Mouse (Mus musculus) forebrain, postnatal 0 days (tissue): Measurements from ENCODE around the gene Elovl1. TPM values are rescaled to one million over a fixed set of nuclear protein-coding genes. Genes with fewer than 3 reads are reported as not detected.

Experiments used
- ATAC-seq: fragments of 200-750 bp; cut with Nextera tagmentation; 2 replicates; pipeline ENCODE4 v1.8.0; 2017; ENCODE audit warnings: mild to moderate bottlenecking, moderate library complexity
- DNase-seq: peaks from one replicate; pipeline ENCODE4 v3.0.0-alpha.2; 2015
- H3K27ac ChIP-seq: fragments of 300-500 bp; sonication (generic); 2 replicates; pipeline ENCODE4 v1.5.1; 2014; ENCODE audit warnings: low read depth, mild to moderate bottlenecking, antibody characterized with exemption, low read length, moderate library complexity, mixed read lengths
- H3K27me3 ChIP-seq: fragments of 300-500 bp; sonication (generic); 2 replicates; pipeline ENCODE4 v1.6.1; 2014; ENCODE audit warnings: mild to moderate bottlenecking, low read length, mixed read lengths; ENCODE audit not compliant: insufficient read depth
- H3K36me3 ChIP-seq: fragments of 300-500 bp; sonication (generic); 2 replicates; pipeline ENCODE4 v1.6.1; 2014; ENCODE audit warnings: mild to moderate bottlenecking, moderate library complexity; ENCODE audit not compliant: insufficient read depth
- H3K4me1 ChIP-seq: fragments of 300-500 bp; sonication (generic); 2 replicates; pipeline ENCODE4 v1.6.1; 2014; ENCODE audit warnings: antibody characterized with exemption; ENCODE audit not compliant: insufficient read depth
- H3K4me2 ChIP-seq: fragments of 300-500 bp; sonication (generic); 2 replicates; pipeline ENCODE4 v1.6.1; 2014; ENCODE audit warnings: low read depth, mild to moderate bottlenecking, moderate library complexity
- H3K4me3 ChIP-seq: fragments of 300-500 bp; sonication (generic); 2 replicates; pipeline ENCODE4 v1.5.1; 2014; ENCODE audit warnings: low read depth, low read length, mixed read lengths
- H3K9ac ChIP-seq: fragments of 300-500 bp; sonication (generic); 2 replicates; pipeline ENCODE4 v1.6.1; 2014; ENCODE audit warnings: mild to moderate bottlenecking
- H3K9me3 ChIP-seq: fragments of 300-500 bp; sonication (generic); 2 replicates; pipeline ENCODE4 v1.6.1; 2016; ENCODE audit warnings: low read length
- CTCF ChIP-seq: sonication (generic); IDR thresholded peaks from 2 replicates; pipeline ENCODE4 v1.5.1; 2016; ENCODE audit warnings: antibody characterized with exemption, control low read depth, low read depth
- whole genome bisulfite sequencing: fragments of 180-500 bp; shearing (Covaris S2); extraction: QIAGEN DNeasy Blood & Tissue Kit; methylation state at CpG from one replicate; pipeline ENCODE4 v1.1.7; 2014; 5-methylcytosine and 5-hydroxymethylcytosine counted together
- polyA plus RNA-seq: library from polyadenylated mRNA; unstranded; fragments of >200 nt; fragmentation: Nextera tagmentation; extraction: Ambion mirVana; gene quantifications from 2 replicates; pipeline ENCODE4 v1.2.1, GENCODE M21; 2015
- total RNA-seq: library from RNA; depleted of rRNA; stranded (reverse); fragments of >200 nt; gene quantifications from 2 replicates; pipeline ENCODE4 v1.2.3, GENCODE M21; 2014; rRNA removed

Gene Elovl1
- 10.2 and 13.9 TPM in 2 replicates for total RNA-seq
- polyA plus RNA-seq: 22.2 and 22.3 TPM in 2 replicates

- H3K27ac ChIP-seq: peak within 1 kb of the TSS; percentile 31
- H3K4me2 ChIP-seq: peak within 1 kb of the TSS; percentile 88
- peak; percentile 63 for TF ChIP-seq CTCF
- no peaks in the 10 kb centered on the region for H3K27me3 ChIP-seq
- WGBS: 4% methylated on average over 22 of the region's 31 CpGs
- H3K4me1 ChIP-seq: peaks cover 18% of the 10 kb centered on the region
- no peaks in the 10 kb centered on the region for H3K9me3 ChIP-seq
- peak; percentile 73 for DNase-seq
- H3K4me3 ChIP-seq: peak within 1 kb of the TSS; percentile 46
- peak; percentile 85 for ATAC-seq
- H3K9ac ChIP-seq: peak within 1 kb of the TSS; percentile 58
- H3K36me3 ChIP-seq: peaks cover 9% of the 10 kb centered on the region
These were observed at the start of gene Elovl1 for GRCm38 (mm10) chr4:118427768-118428451. Gene Elovl1 (plus strand): TSS chr4:118428093.

DNA sequence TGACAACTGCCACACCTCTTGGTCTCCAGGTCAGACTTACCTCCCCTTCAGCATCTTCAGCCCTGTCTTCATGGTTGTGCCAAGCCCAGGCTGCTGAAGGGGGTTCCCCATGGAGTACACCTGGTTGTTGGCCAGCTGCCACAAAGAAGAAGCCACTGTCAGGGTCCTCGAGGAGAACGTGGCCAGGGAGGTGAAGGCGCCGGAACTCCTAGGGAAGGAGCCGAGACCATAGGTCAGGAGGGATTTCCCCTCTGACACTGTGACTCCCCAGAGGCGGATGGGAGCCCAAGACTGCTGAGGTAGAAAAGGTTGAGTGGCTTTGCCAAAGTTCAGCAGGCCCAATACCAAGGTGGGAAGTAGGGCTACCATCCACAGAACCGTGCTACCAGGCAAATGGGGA is 44.6 kb upstream of the Elovl1 start:
- no peaks in the 10 kb centered on the region for H3K4me1 ChIP-seq
- no peak for TF ChIP-seq CTCF
- ATAC-seq (no peak), DNase-seq (no peak)
- H3K36me3 ChIP-seq: peaks cover 99% of the 10 kb centered on the region
- H3K27ac ChIP-seq: no peak overlapping the region
- 93% methylated on average over 7 of the region's 7 CpGs for WGBS
- H3K9me3 ChIP-seq: no peaks in the 10 kb centered on the region
- no peak overlapping the region for H3K4me2 ChIP-seq
- H3K9ac ChIP-seq: no peak overlapping the region
- H3K4me3 ChIP-seq: no peak overlapping the region
- no peaks in the 10 kb centered on the region for H3K27me3 ChIP-seq

- no peak overlapping the region for H3K27ac ChIP-seq
- H3K36me3 ChIP-seq: peaks cover 99% of the 10 kb centered on the region
- 92% methylated on average over 8 of the region's 8 CpGs for WGBS
- DNase-seq (no peak), ATAC-seq (no peak)
- no peaks in the 10 kb centered on the region for H3K27me3 ChIP-seq
- H3K9ac ChIP-seq: no peak overlapping the region
- TF ChIP-seq CTCF: no peak
- H3K4me1 ChIP-seq: no peaks in the 10 kb centered on the region
- H3K9me3 ChIP-seq: no peaks in the 10 kb centered on the region
- no peak overlapping the region for H3K4me3 ChIP-seq
- no peak overlapping the region for H3K4me2 ChIP-seq
These were observed 40.6 kb upstream of the Elovl1 start for GRCm38 (mm10) chr4:118387316-118387715.

DNA sequence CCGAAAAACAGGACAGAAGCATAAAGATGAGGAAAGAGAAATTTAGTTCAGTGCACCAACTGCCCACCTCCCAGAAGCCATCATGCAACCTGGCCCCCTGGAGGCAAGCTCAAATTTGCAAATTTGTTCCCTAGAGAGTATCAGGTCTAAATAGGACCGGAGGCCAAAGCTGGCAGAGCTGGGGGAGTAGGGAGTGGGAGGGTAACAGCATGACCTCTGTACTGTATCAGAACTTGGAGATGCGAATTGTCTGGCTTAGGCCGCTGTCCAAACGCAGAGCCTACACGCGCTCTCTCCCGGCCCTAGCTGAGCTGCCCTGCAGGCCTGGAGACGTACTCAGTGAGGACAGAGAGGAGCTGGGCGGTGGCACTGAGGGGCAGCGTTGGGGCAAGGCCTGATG is 37.7 kb upstream of the Elovl1 start:
- ATAC-seq: no peak
- no peaks in the 10 kb centered on the region for H3K9me3 ChIP-seq
- H3K27ac ChIP-seq: no peak overlapping the region
- no peak overlapping the region for H3K4me3 ChIP-seq
- H3K9ac ChIP-seq: no peak overlapping the region
- peaks cover 98% of the 10 kb centered on the region for H3K36me3 ChIP-seq
- no peak for DNase-seq
- H3K4me2 ChIP-seq: no peak overlapping the region
- H3K4me1 ChIP-seq: no peaks in the 10 kb centered on the region
- H3K27me3 ChIP-seq: no peaks in the 10 kb centered on the region
- WGBS: 95% methylated on average over 11 of the region's 11 CpGs
- no peak for TF ChIP-seq CTCF

DNA sequence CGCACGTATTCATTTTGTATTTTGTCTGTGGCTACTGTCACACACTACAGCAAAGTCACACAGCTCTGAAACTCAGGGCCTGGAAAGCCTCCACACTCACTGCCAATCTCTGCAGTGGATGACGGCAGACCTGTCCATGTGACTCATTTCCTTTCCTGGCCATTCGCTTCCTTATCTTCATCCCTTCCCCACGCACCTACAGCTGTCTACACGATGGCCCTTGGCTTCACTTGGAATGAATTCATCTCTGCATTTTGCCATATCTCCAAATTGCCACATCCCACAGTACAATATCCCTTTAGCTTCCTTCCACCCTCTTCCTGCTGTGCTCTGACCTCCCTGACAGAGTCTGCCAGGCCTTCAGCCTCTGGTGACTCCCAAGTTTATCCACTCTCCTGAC is 33.4 kb upstream of the Elovl1 start:
- TF ChIP-seq CTCF: no peak
- ATAC-seq: no peak
- H3K4me3 ChIP-seq: no peak overlapping the region
- no peaks in the 10 kb centered on the region for H3K9me3 ChIP-seq
- H3K27me3 ChIP-seq: no peaks in the 10 kb centered on the region
- no peak overlapping the region for H3K4me2 ChIP-seq
- 95% methylated on average over 6 of the region's 6 CpGs for WGBS
- no peak overlapping the region for H3K27ac ChIP-seq
- DNase-seq: no peak
- no peaks in the 10 kb centered on the region for H3K4me1 ChIP-seq
- H3K9ac ChIP-seq: no peak overlapping the region
- peaks cover 94% of the 10 kb centered on the region for H3K36me3 ChIP-seq

DNA sequence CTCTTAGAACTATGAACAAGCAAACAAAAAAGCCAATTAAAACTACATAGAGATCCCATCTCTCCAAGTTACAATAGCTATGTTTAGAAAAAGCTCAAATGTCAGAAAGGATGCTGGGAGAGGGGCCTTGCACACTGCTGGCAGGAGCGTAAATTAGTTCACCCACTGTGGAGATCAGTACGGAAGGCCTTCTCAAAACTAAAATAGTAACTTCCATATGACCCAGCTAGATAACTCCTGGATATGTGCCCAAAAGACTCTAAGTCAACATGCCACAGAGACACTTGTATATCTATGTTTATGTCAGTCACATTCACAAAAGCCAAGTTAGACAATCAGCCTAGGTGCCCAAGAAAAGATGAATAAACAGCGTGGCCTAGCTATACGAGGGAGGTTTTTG is 32.6 kb upstream of the Elovl1 start:
- no peak overlapping the region for H3K9ac ChIP-seq

DNA sequence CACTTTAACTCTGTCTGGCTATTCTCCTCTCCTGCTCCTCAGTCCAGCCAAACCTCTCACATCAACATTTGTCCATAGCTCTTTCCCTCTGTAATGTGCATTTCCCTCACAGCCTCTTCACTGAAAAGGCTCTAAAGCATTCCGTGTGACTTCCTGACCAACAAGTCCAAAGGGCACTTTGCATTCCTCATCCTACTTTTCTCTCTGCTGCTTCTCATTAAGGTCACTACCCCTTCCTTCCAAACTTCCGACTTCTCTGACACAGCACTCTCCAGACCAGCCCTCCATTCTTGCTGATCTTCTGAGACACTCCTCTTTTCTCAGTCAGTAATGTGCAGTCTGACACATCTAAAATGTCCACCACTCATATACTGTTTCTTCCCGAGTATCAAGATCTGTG is 31.5 kb upstream of the Elovl1 start:
- H3K4me1 ChIP-seq: no peaks in the 10 kb centered on the region
- ATAC-seq (no peak), DNase-seq (no peak)
- no peak overlapping the region for H3K27ac ChIP-seq
- no peak overlapping the region for H3K9ac ChIP-seq
- WGBS: 88% methylated on average over 3 of the region's 3 CpGs
- H3K27me3 ChIP-seq: no peaks in the 10 kb centered on the region
- H3K4me2 ChIP-seq: no peak overlapping the region
- no peaks in the 10 kb centered on the region for H3K9me3 ChIP-seq
- no peak for TF ChIP-seq CTCF
- peaks cover 95% of the 10 kb centered on the region for H3K36me3 ChIP-seq
- H3K4me3 ChIP-seq: no peak overlapping the region

More for the DNA sequence above, 32.6 kb upstream of the Elovl1 start:
- Histone ChIP-seq H3K36me3 (peaks cover 95% of the 10 kb centered on the region), H3K9me3 (no peaks in the 10 kb centered on the region), H3K4me2 (no peak overlapping the region), H3K4me1 (no peaks in the 10 kb centered on the region), H3K27ac (no peak overlapping the region), H3K4me3 (no peak overlapping the region), H3K27me3 (no peaks in the 10 kb centered on the region)
- no peak for DNase-seq
- 87% methylated on average over 4 of the region's 4 CpGs for WGBS
- no peak for TF ChIP-seq CTCF
- ATAC-seq: no peak
